Mouse (Mus musculus): ENCODE measurements around the gene Ost4. TPM values are rescaled to one million over a fixed set of nuclear protein-coding genes. Genes with fewer than 3 reads are reported as not detected.

Gene Ost4
- total RNA-seq, 2 experiments from 2014 or later = 98.0 to 102 TPM

- intact Hi-C loops (cut with DNase I) = loop anchor here (10.0 kb wide), 1 partner anchor 713 kb away; no protein-coding TSS in a partner anchor
- no peak for DNase-seq (ENCODE audit: extremely low spot score in 1 of 2, low spot score in 2 of 2)
Measured at GRCm38 (mm10) chr5:30927945-30928529, 20.4 kb upstream of the Ost4 start.

GRCm38 (mm10) chr5:30926073-30926472 lies 18.5 kb upstream of the Ost4 start:
- intact Hi-C loops (cut with DNase I) = loop anchor here (10.0 kb wide), 1 partner anchor 711 kb away; no protein-coding TSS in a partner anchor
- no peak for DNase-seq (ENCODE audit: extremely low spot score in 1 of 2, low spot score in 2 of 2)

- DNase-seq (ENCODE audit: extremely low spot score in 1 of 2, low spot score in 2 of 2) = no peak
- intact Hi-C loops (cut with DNase I) = loop anchor here (10.0 kb wide), 1 partner anchor 710 kb away; no protein-coding TSS in a partner anchor
Measured at GRCm38 (mm10) chr5:30925217-30925616, 17.6 kb upstream of the Ost4 start.

- intact Hi-C loops (cut with DNase I) = loop anchor here (10.0 kb wide), 1 partner anchor 710 kb away; no protein-coding TSS in a partner anchor
- DNase-seq (ENCODE audit: extremely low spot score in 1 of 2, low spot score in 2 of 2) = no peak
Measured at GRCm38 (mm10) chr5:30924614-30925013, 17.0 kb upstream of the Ost4 start.

- intact Hi-C loops (cut with DNase I) = loop anchor here (10.0 kb wide), 1 partner anchor 708 kb away; no protein-coding TSS in a partner anchor
- no peak for DNase-seq (ENCODE audit: extremely low spot score in 1 of 2, low spot score in 2 of 2)
Measured at GRCm38 (mm10) chr5:30923119-30923518, 15.5 kb upstream of the Ost4 start.

GRCm38 (mm10) chr5:30922581-30923041 lies 15.0 kb upstream of the Ost4 start:
- intact Hi-C loops (cut with DNase I) = loop anchor here (10.0 kb wide), 1 partner anchor 708 kb away; no protein-coding TSS in a partner anchor
- no peak for DNase-seq (ENCODE audit: extremely low spot score in 1 of 2, low spot score in 2 of 2)

- intact Hi-C loops (cut with DNase I) = loop anchor here (10.0 kb wide), 1 partner anchor 707 kb away; no protein-coding TSS in a partner anchor
- peak; percentile 77 to 93 for DNase-seq (ENCODE audit: extremely low spot score in 1 of 2, low spot score in 2 of 2)
Measured at GRCm38 (mm10) chr5:30921256-30922033, 13.9 kb upstream of the Ost4 start, which contains the start of gene Khk. Gene Khk, plus strand, starts transcription at chr5:30921431.

- DNase-seq (ENCODE audit: extremely low spot score in 1 of 2, low spot score in 2 of 2) = no peak
- intact Hi-C loops (cut with DNase I) = loop anchor here (10.0 kb wide), 1 partner anchor 706 kb away; no protein-coding TSS in a partner anchor
Measured at GRCm38 (mm10) chr5:30920621-30921020, 13.0 kb upstream of the Ost4 start.

GRCm38 (mm10) chr5:30919831-30920614 lies 12.4 kb upstream of the Ost4 start:
- DNase-seq (ENCODE audit: extremely low spot score in 1 of 2, low spot score in 2 of 2) = no peak
- intact Hi-C loops (cut with DNase I) = loop anchor here (10.0 kb wide), 1 partner anchor 705 kb away; no protein-coding TSS in a partner anchor

GRCm38 (mm10) chr5:30918691-30919090 lies 11.1 kb upstream of the Ost4 start:
- intact Hi-C loops (cut with DNase I) = no loop called here
- DNase-seq (ENCODE audit: extremely low spot score in 1 of 2, low spot score in 2 of 2) = no peak

GRCm38 (mm10) chr5:30917891-30918670 lies 10.5 kb upstream of the Ost4 start:
- DNase-seq (ENCODE audit: extremely low spot score in 1 of 2, low spot score in 2 of 2) = no peak
- intact Hi-C loops (cut with DNase I) = no loop called here

GRCm38 (mm10) chr5:30917348-30917747 lies 9.8 kb upstream of the Ost4 start:
- intact Hi-C loops (cut with DNase I) = no loop called here
- DNase-seq (ENCODE audit: extremely low spot score in 1 of 2, low spot score in 2 of 2) = no peak

- intact Hi-C loops (cut with DNase I) = no loop called here
- DNase-seq (ENCODE audit: extremely low spot score in 1 of 2, low spot score in 2 of 2) = no peak
Measured at GRCm38 (mm10) chr5:30916841-30917240, 9.3 kb upstream of the Ost4 start.

GRCm38 (mm10) chr5:30915974-30916433 lies 8.4 kb upstream of the Ost4 start:
- peak; percentile 94 for DNase-seq (ENCODE audit: extremely low spot score in 1 of 2, low spot score in 2 of 2)
- intact Hi-C loops (cut with DNase I) = no loop called here

GRCm38 (mm10) chr5:30915456-30915855 lies 7.9 kb upstream of the Ost4 start:
- intact Hi-C loops (cut with DNase I) = no loop called here
- DNase-seq (ENCODE audit: extremely low spot score in 1 of 2, low spot score in 2 of 2) = no peak

- DNase-seq (ENCODE audit: extremely low spot score in 1 of 2, low spot score in 2 of 2) = peak in 1 of 2 experiments; percentile 22
- intact Hi-C loops (cut with DNase I) = no loop called here
Measured at GRCm38 (mm10) chr5:30914849-30915248, 7.3 kb upstream of the Ost4 start.

GRCm38 (mm10) chr5:30914101-30914635 lies 6.6 kb upstream of the Ost4 start:
- intact Hi-C loops (cut with DNase I) = no loop called here
- no peak for DNase-seq (ENCODE audit: extremely low spot score in 1 of 2, low spot score in 2 of 2)

All from left cerebral cortex, postnatal 10 days (tissue).